Mouse (Mus musculus): ENCODE results near the gene Limch1. TPM values are rescaled to one million over a fixed set of nuclear protein-coding genes. Genes with fewer than 3 reads are reported as not detected.

Limch1 gene
- polyA plus RNA-seq, 1 experiment from 2014 or later, result 28.2 TPM

DNA sequence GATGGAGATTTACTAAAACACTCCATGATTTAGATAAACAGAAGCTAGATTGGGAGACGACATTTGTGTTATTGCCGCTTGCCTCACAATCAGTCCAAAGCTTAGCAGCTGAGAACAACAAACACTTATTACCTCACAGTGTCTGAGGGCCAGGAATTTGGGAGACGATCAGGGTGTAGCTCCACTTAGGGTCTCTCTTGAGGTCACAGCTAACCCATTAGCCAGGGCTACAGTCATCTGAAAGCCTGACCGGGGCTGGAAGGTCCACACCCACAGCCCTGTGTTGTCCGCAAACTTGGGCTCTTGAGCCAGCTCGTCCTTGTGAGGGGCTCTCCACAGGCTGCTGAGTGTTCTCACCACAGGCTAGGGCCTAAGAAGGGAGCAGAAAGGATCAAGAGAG lies 32.8 kb upstream of the Limch1 start:
- peaks cover 66% of the 10 kb centered on the region for H3K27me3 ChIP-seq (ENCODE audit: control insufficient read depth, insufficient read depth, low read length)
- H3K4me1 ChIP-seq (ENCODE audit: control insufficient read depth in 2 of 2, insufficient read depth in 2 of 2, low read length in 2 of 2), result peaks cover 7 to 10% of the 10 kb centered on the region in 2 experiments; a peak in 3 of 4 replicates
- ATAC-seq (ENCODE audit: insufficient number of reproducible peaks, insufficient read depth, low FRiP score, low read depth), result no peak
- H3K4me3 ChIP-seq (ENCODE audit: control insufficient read depth in 1 of 2, insufficient read depth in 1 of 2, low read depth in 1 of 2, low read length in 2 of 2), result no peak overlapping the region
- WGBS, result 50% methylated on average over 6 of the region's 6 CpGs
- H3K4me2 ChIP-seq (ENCODE audit: low read length), result no peak overlapping the region
- no peaks in the 10 kb centered on the region for H3K36me3 ChIP-seq (ENCODE audit: control insufficient read depth, insufficient read depth, low read length)
- 0 out of 2 replicates have a peak, but pooled peaks cover 2% of the 10 kb centered on the region for H3K9me3 ChIP-seq (ENCODE audit: control insufficient read depth, low read length)
- H3K9ac ChIP-seq (ENCODE audit: low read length), result no peak overlapping the region
- H3K27ac ChIP-seq (replicated peaks in 1 of 2; ENCODE audit: control insufficient read depth in 1 of 2, insufficient read depth in 1 of 2, low read depth in 2 of 2, low read length in 2 of 2), result no peak overlapping the region

DNA sequence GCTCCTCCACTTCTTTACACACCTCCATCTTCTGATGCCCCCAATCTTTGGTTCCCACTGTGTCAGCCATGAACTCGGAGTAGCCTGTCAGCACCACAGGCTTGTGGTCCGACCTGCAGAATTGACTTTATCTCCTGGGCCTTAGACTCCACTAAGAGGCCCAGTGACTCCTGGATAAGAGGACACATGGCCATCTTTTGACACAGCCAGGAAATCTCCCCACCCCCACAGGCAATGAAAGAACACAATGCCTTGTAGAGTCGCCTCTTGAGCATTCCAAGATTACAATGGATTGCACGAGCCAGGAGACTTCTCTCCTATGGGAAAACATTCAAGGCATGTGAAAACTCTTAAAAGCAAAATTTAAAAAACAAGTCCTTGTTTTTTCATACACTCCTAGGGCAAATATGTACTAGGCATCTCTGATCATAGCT lies 30.1 kb upstream of the Limch1 start:
- WGBS, result 6% methylated on average over 4 of the region's 4 CpGs
- Histone ChIP-seq H3K36me3 (ENCODE audit: control insufficient read depth, insufficient read depth, low read length) (no peaks in the 10 kb centered on the region), H3K27me3 (ENCODE audit: control insufficient read depth, insufficient read depth, low read length) (peaks cover 70% of the 10 kb centered on the region), H3K4me2 (ENCODE audit: low read length) (no peak overlapping the region), H3K9me3 (ENCODE audit: control insufficient read depth, low read length) (0 out of 2 replicates have a peak, but pooled peaks cover 2% of the 10 kb centered on the region), H3K9ac (ENCODE audit: low read length) (no peak overlapping the region), H3K27ac (replicated peaks in 1 of 2; ENCODE audit: control insufficient read depth in 1 of 2, insufficient read depth in 1 of 2, low read depth in 2 of 2, low read length in 2 of 2) (no peak overlapping the region), H3K4me1 (ENCODE audit: control insufficient read depth in 2 of 2, insufficient read depth in 2 of 2, low read length in 2 of 2) (peaks cover 7 to 10% of the 10 kb centered on the region in 2 experiments; a peak in 3 of 4 replicates), H3K4me3 (ENCODE audit: control insufficient read depth in 1 of 2, insufficient read depth in 1 of 2, low read depth in 1 of 2, low read length in 2 of 2) (no peak overlapping the region)
- peak; percentile 58; the same call in 1 of the 2 replicates for ATAC-seq (ENCODE audit: insufficient number of reproducible peaks, insufficient read depth, low FRiP score, low read depth)

DNA sequence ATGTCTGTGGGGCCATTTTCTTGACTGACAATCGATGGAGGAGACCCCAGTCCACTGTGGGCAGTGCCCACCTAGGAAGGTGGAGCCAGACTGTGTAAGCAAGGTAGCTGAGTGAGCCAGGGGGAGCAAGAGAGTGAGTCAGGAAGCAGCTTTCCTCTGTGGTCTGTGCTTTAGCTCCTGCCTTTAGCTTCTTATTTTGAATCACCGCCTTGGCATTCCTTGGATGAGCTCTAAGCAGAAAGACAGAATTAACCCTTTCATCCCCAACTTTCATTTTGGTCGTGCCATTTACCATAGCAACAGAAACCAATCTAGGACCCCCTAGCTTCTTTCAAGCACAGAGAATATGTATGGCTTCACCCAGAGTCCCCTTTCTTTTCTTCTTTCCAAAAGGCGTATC lies 27.7 kb upstream of the Limch1 start:
- Histone ChIP-seq H3K9me3 (ENCODE audit: control insufficient read depth, low read length) (0 out of 2 replicates have a peak, but pooled peaks cover 2% of the 10 kb centered on the region), H3K27me3 (ENCODE audit: control insufficient read depth, insufficient read depth, low read length) (peaks cover 81% of the 10 kb centered on the region), H3K4me3 (ENCODE audit: control insufficient read depth in 1 of 2, insufficient read depth in 1 of 2, low read depth in 1 of 2, low read length in 2 of 2) (no peak overlapping the region), H3K36me3 (ENCODE audit: control insufficient read depth, insufficient read depth, low read length) (no peaks in the 10 kb centered on the region), H3K9ac (ENCODE audit: low read length) (no peak overlapping the region), H3K27ac (replicated peaks in 1 of 2; ENCODE audit: control insufficient read depth in 1 of 2, insufficient read depth in 1 of 2, low read depth in 2 of 2, low read length in 2 of 2) (no peak overlapping the region), H3K4me2 (ENCODE audit: low read length) (no peak overlapping the region), H3K4me1 (ENCODE audit: control insufficient read depth in 2 of 2, insufficient read depth in 2 of 2, low read length in 2 of 2) (peaks cover 7 to 10% of the 10 kb centered on the region in 2 experiments; a peak in 3 of 4 replicates)
- 54% methylated on average over 4 of the region's 4 CpGs for WGBS
- ATAC-seq (ENCODE audit: insufficient number of reproducible peaks, insufficient read depth, low FRiP score, low read depth), result no peak

DNA sequence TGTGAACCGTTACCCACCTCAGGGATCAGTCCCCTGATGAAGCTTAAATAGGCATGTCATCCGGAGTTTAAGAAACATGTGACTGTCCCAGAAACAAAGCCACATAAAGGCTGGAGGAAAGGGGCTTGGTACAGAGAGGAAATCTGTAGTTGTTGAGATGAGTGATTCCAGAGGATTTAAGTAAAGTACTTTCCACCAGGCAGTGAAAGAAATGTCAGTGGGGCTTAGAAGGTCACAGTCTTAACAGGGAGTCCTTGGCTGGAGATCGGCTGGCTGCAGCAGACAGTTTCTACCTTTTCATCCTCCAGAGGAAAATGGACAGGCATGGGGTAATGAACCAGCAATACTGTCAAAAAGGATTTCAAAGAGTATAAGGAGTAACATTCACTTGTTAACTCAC lies 27.2 kb upstream of the Limch1 start:
- Histone ChIP-seq H3K9ac (ENCODE audit: low read length) (no peak overlapping the region), H3K4me2 (ENCODE audit: low read length) (no peak overlapping the region), H3K9me3 (ENCODE audit: control insufficient read depth, low read length) (0 out of 2 replicates have a peak, but pooled peaks cover 2% of the 10 kb centered on the region), H3K27ac (replicated peaks in 1 of 2; ENCODE audit: control insufficient read depth in 1 of 2, insufficient read depth in 1 of 2, low read depth in 2 of 2, low read length in 2 of 2) (no peak overlapping the region), H3K4me1 (ENCODE audit: control insufficient read depth in 2 of 2, insufficient read depth in 2 of 2, low read length in 2 of 2) (peaks cover 7 to 11% of the 10 kb centered on the region in 2 experiments; a peak in 3 of 4 replicates), H3K36me3 (ENCODE audit: control insufficient read depth, insufficient read depth, low read length) (no peaks in the 10 kb centered on the region), H3K4me3 (ENCODE audit: control insufficient read depth in 1 of 2, insufficient read depth in 1 of 2, low read depth in 1 of 2, low read length in 2 of 2) (no peak overlapping the region), H3K27me3 (ENCODE audit: control insufficient read depth, insufficient read depth, low read length) (peaks cover 81% of the 10 kb centered on the region)
- no peak for ATAC-seq (ENCODE audit: insufficient number of reproducible peaks, insufficient read depth, low FRiP score, low read depth)
- 39% methylated on average over 3 of the region's 3 CpGs for WGBS

DNA sequence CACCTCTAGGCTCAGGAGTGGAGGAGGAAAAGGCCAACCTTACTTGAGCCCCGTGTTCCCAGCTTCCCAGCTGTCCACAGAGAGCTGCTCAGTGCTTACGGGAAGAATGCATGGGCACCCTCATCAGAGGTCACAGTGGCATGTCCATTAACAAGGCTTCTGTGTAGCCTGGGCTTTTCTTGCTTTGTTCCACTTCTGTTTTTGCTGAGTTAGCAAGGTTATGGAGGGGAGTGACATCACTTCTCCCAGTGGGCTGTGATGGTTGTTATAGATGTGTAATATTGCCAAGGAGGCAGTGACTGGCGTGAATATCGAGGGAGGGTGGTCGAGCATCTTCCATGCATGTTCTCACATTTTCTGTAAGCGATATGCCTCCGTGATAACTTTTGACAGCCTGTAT lies 26.7 kb upstream of the Limch1 start:
- H3K27me3 ChIP-seq (ENCODE audit: control insufficient read depth, insufficient read depth, low read length), result peaks cover 81% of the 10 kb centered on the region
- 79% methylated on average over 7 of the region's 7 CpGs for WGBS

DNA sequence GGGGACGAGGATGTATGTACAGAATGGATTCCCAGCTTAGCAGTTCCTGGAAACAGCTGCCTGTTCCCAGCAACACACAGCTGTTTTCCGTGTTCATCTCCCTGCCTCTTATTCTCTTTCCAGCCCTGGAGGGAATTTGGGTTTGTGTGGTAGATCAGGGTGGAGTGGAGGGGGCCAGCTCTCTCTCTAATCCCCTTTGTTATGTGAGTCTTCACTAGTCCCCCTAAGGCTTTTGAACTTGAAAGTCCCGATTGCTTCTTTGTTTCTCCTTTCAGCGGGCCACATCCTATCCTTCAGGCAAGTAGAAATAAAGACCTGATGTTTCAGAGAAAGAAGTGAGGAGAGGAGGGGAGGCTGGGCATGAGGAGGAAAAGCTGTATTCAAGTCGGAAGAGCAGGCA lies 24.7 kb upstream of the Limch1 start:
- 34% methylated on average over 5 of the region's 5 CpGs for WGBS
- H3K27ac ChIP-seq (replicated peaks in 1 of 2; ENCODE audit: control insufficient read depth in 1 of 2, insufficient read depth in 1 of 2, low read depth in 2 of 2, low read length in 2 of 2), result no peak overlapping the region
- 0 out of 4 replicates have a peak, but pooled peaks cover 0 to 6% of the 10 kb centered on the region in 2 experiments for H3K4me1 ChIP-seq (ENCODE audit: control insufficient read depth in 2 of 2, insufficient read depth in 2 of 2, low read length in 2 of 2)
- H3K4me3 ChIP-seq (ENCODE audit: control insufficient read depth in 1 of 2, insufficient read depth in 1 of 2, low read depth in 1 of 2, low read length in 2 of 2), result no peak overlapping the region
- H3K9ac ChIP-seq (ENCODE audit: low read length), result no peak overlapping the region
- H3K9me3 ChIP-seq (ENCODE audit: control insufficient read depth, low read length), result 0 out of 2 replicates have a peak, but pooled peaks cover 2% of the 10 kb centered on the region
- H3K4me2 ChIP-seq (ENCODE audit: low read length), result no peak overlapping the region
- no peaks in the 10 kb centered on the region for H3K36me3 ChIP-seq (ENCODE audit: control insufficient read depth, insufficient read depth, low read length)
- no peak for ATAC-seq (ENCODE audit: insufficient number of reproducible peaks, insufficient read depth, low FRiP score, low read depth)
- H3K27me3 ChIP-seq (ENCODE audit: control insufficient read depth, insufficient read depth, low read length), result peaks cover 91% of the 10 kb centered on the region

More for the DNA sequence above, 26.7 kb upstream of the Limch1 start:
- Histone ChIP-seq H3K27ac (replicated peaks in 1 of 2; ENCODE audit: control insufficient read depth in 1 of 2, insufficient read depth in 1 of 2, low read depth in 2 of 2, low read length in 2 of 2) (no peak overlapping the region), H3K9ac (ENCODE audit: low read length) (no peak overlapping the region), H3K36me3 (ENCODE audit: control insufficient read depth, insufficient read depth, low read length) (no peaks in the 10 kb centered on the region), H3K4me3 (ENCODE audit: control insufficient read depth in 1 of 2, insufficient read depth in 1 of 2, low read depth in 1 of 2, low read length in 2 of 2) (no peak overlapping the region), H3K4me1 (ENCODE audit: control insufficient read depth in 2 of 2, insufficient read depth in 2 of 2, low read length in 2 of 2) (peaks cover 7 to 16% of the 10 kb centered on the region in 2 experiments; a peak in 3 of 4 replicates), H3K9me3 (ENCODE audit: control insufficient read depth, low read length) (0 out of 2 replicates have a peak, but pooled peaks cover 2% of the 10 kb centered on the region), H3K4me2 (ENCODE audit: low read length) (no peak overlapping the region)
- no peak for ATAC-seq (ENCODE audit: insufficient number of reproducible peaks, insufficient read depth, low FRiP score, low read depth)

DNA sequence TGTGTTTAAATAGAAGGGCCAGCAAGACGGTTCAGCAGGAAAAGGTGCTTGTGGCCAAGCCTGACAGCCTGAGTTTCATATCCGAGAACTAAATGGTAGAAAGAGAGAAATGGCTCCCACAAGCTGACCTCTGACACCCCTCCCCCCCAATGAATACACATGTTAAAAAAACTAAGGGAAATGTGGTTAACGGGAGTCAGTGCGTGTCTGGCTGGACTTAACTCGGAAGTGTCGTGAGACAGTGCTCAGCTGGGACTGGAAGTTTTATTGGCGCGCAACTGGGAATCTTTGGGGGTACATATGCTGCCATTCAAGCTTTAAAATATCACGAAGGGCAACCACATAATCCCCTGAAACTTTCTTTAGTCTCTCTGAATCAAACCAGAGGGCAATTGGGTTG lies 23.0 kb upstream of the Limch1 start:
- no peak for ATAC-seq (ENCODE audit: insufficient number of reproducible peaks, insufficient read depth, low FRiP score, low read depth)
- no peaks in the 10 kb centered on the region for H3K36me3 ChIP-seq (ENCODE audit: control insufficient read depth, insufficient read depth, low read length)
- no peaks in the 10 kb centered on the region for H3K9me3 ChIP-seq (ENCODE audit: control insufficient read depth, low read length)
- no peak overlapping the region for H3K4me3 ChIP-seq (ENCODE audit: control insufficient read depth in 1 of 2, insufficient read depth in 1 of 2, low read depth in 1 of 2, low read length in 2 of 2)
- H3K4me2 ChIP-seq (ENCODE audit: low read length), result no peak overlapping the region
- peak overlapping the region; percentile 41 to 64; a peak in 3 of 4 replicates for H3K27ac ChIP-seq (replicated peaks in 1 of 2; ENCODE audit: control insufficient read depth in 1 of 2, insufficient read depth in 1 of 2, low read depth in 2 of 2, low read length in 2 of 2)
- WGBS, result 64% methylated on average over 9 of the region's 9 CpGs
- peaks cover 93% of the 10 kb centered on the region for H3K27me3 ChIP-seq (ENCODE audit: control insufficient read depth, insufficient read depth, low read length)
- H3K9ac ChIP-seq (ENCODE audit: low read length), result no peak overlapping the region
- H3K4me1 ChIP-seq (ENCODE audit: control insufficient read depth in 2 of 2, insufficient read depth in 2 of 2, low read length in 2 of 2), result 0 out of 4 replicates have a peak, but pooled peaks cover 0 to 6% of the 10 kb centered on the region in 2 experiments

DNA sequence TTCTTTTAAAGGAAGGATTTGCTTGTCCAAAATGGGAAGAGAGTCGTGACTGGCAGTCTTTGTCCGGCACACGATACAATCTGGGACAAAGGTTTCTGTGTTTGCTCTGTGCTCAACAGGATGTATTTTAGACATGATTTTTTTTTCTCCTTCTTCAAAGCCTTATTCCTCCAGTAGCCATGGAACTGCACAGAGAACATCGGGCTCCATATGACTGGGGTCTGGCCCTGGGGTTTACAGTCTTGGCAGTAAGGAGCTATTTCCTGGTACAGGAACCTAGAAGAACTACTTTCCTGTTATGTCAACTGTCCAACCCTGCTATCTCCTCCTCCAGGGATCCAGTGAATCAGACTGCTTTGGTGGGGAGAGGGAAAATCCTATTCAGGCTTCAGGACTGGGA lies 22.6 kb upstream of the Limch1 start:
- H3K4me2 ChIP-seq (ENCODE audit: low read length), result no peak overlapping the region
- no peak overlapping the region for H3K4me3 ChIP-seq (ENCODE audit: control insufficient read depth in 1 of 2, insufficient read depth in 1 of 2, low read depth in 1 of 2, low read length in 2 of 2)
- 0 out of 4 replicates have a peak, but pooled peaks cover 0 to 6% of the 10 kb centered on the region in 2 experiments for H3K4me1 ChIP-seq (ENCODE audit: control insufficient read depth in 2 of 2, insufficient read depth in 2 of 2, low read length in 2 of 2)
- no peak overlapping the region for H3K9ac ChIP-seq (ENCODE audit: low read length)
- H3K9me3 ChIP-seq (ENCODE audit: control insufficient read depth, low read length), result no peaks in the 10 kb centered on the region
- peak overlapping the region; percentile 41 to 64 for H3K27ac ChIP-seq (replicated peaks in 1 of 2; ENCODE audit: control insufficient read depth in 1 of 2, insufficient read depth in 1 of 2, low read depth in 2 of 2, low read length in 2 of 2)
- WGBS, result 48% methylated on average over 4 of the region's 4 CpGs
- no peaks in the 10 kb centered on the region for H3K36me3 ChIP-seq (ENCODE audit: control insufficient read depth, insufficient read depth, low read length)
- H3K27me3 ChIP-seq (ENCODE audit: control insufficient read depth, insufficient read depth, low read length), result peaks cover 93% of the 10 kb centered on the region
- ATAC-seq (ENCODE audit: insufficient number of reproducible peaks, insufficient read depth, low FRiP score, low read depth), result no peak

All from heart, embryonic 14.5 days (tissue).